Mouse (Mus musculus) spleen, adult 2 months (tissue): ENCODE results near the gene Yif1a. TPM values are rescaled to one million over a fixed set of nuclear protein-coding genes. Genes with fewer than 3 reads are reported as not detected.

Source experiments
- DNase-seq, 2 experiments: peaks; one replicate each; pipeline versions ENCODE4 v3.0.0 to v3.0.0-alpha.2; 2012 to 2021; ENCODE audit warnings: low spot score in 2 of 2, low read depth in 1 of 2
- H3K27ac ChIP-seq: fragments of 200-500 bp; 2 replicates; pipeline ENCODE4 v1.5.1; 2012; ENCODE audit warnings: low read length, inconsistent platforms; ENCODE audit not compliant: insufficient read depth
- H3K27me3 ChIP-seq: fragments of 200-500 bp; 2 replicates; pipeline ENCODE4 v1.6.1; 2012; ENCODE audit warnings: mild to moderate bottlenecking, moderate library complexity, low read length, inconsistent platforms; ENCODE audit not compliant: control insufficient read depth, insufficient read depth
- H3K36me3 ChIP-seq: fragments of 200-500 bp; 2 replicates; pipeline ENCODE4 v1.6.1; 2012; ENCODE audit warnings: mild to moderate bottlenecking, low read length, inconsistent platforms; ENCODE audit not compliant: control insufficient read depth, insufficient read depth
- H3K4me1 ChIP-seq: fragments of 200-500 bp; 2 replicates; pipeline ENCODE4 v1.6.1; 2011; ENCODE audit warnings: inconsistent platforms; ENCODE audit not compliant: control insufficient read depth, insufficient read depth, insufficient read length
- H3K4me3 ChIP-seq: fragments of 200-500 bp; 2 replicates; pipeline ENCODE4 v1.5.1; 2011; ENCODE audit warnings: mild to moderate bottlenecking, inconsistent platforms; ENCODE audit not compliant: insufficient read depth, insufficient read length; ENCODE audit errors: extremely low read depth
- CTCF ChIP-seq: fragments of 200-500 bp; IDR thresholded peaks from 2 replicates; pipeline ENCODE4 v1.5.1; 2011; ENCODE audit warnings: mild to moderate bottlenecking, inconsistent platforms; ENCODE audit not compliant: insufficient read depth, insufficient read length, insufficient replicate concordance; ENCODE audit errors: extremely low read depth
- POLR2A ChIP-seq: fragments of 200-500 bp; IDR thresholded peaks from 2 replicates; pipeline ENCODE4 v1.6.1; 2011; ENCODE audit warnings: low read depth, low read length, inconsistent platforms
- WGBS: fragments of 180-500 bp; shearing (Covaris S2); methylation state at CpG from one replicate; pipeline ENCODE4 v1.1.7; 2018; 5-methylcytosine and 5-hydroxymethylcytosine counted together
- polyA plus RNA-seq: library from polyadenylated mRNA; depleted of rRNA; stranded (reverse); fragments of >200 nt; gene quantifications from 2 replicates; pipeline ENCODE4 v1.2.3, GENCODE M21; 2012

Gene Yif1a
- polyA plus RNA-seq, 1 experiment = 60.5 TPM

DNA sequence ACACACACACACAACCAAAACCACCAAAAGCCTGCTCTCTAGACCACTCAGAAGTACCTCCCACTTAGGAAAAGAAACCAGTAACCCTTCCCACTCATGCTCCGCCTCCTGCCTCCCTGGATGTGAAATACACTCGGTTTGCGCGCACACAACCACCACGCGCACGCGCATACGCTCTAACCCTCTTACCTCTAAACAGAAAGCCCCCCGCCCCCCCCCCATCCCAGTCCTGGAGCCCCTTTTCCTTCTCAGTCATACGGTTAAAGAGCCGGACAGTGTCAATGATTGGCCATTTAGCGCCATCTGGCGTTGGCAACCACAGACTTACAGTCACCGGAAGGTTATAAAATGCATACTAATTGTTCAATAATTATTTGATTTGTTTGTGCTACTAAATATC is 15.3 kb upstream of the Yif1a start:
- peak in 1 of 2 experiments; percentile 46 for DNase-seq
- H3K4me3 ChIP-seq = peak overlapping the region; percentile 28; the same call in 1 of the 2 replicates
- H3K4me1 ChIP-seq = peaks cover 4% of the 10 kb centered on the region
- H3K27ac ChIP-seq = no peak overlapping the region
- TF ChIP-seq POLR2A (no peak), CTCF (peak; percentile 50; the same call in 1 of the 2 replicates)
- 4% methylated on average over 15 of the region's 15 CpGs for WGBS
- H3K36me3 ChIP-seq = no peaks in the 10 kb centered on the region
- peaks cover 5% of the 10 kb centered on the region for H3K27me3 ChIP-seq

- no peaks in the 10 kb centered on the region; the same call in 1 of the 2 replicates for H3K4me1 ChIP-seq
- no peak for DNase-seq
- no peak overlapping the region for H3K4me3 ChIP-seq
- no peak overlapping the region for H3K27ac ChIP-seq
- H3K27me3 ChIP-seq = peaks cover 1% of the 10 kb centered on the region; the same call in 1 of the 2 replicates
- no peaks in the 10 kb centered on the region for H3K36me3 ChIP-seq
- 35% methylated on average over 5 of the region's 5 CpGs for WGBS
- TF ChIP-seq CTCF (no peak), POLR2A (no peak)
Measured at GRCm38 (mm10) chr19:5073518-5073917, 14.8 kb upstream of the Yif1a start.

- Histone ChIP-seq H3K4me1 (no peaks in the 10 kb centered on the region), H3K27ac (no peak overlapping the region), H3K36me3 (no peaks in the 10 kb centered on the region), H3K4me3 (no peak overlapping the region), H3K27me3 (peaks cover 2% of the 10 kb centered on the region; the same call in 1 of the 2 replicates)
- WGBS = 92% methylated on average over 1 of the region's 1 CpGs
- TF ChIP-seq POLR2A (no peak), CTCF (no peak)
- no peak for DNase-seq
Measured at GRCm38 (mm10) chr19:5079279-5079678, 9.1 kb upstream of the Yif1a start.

GRCm38 (mm10) chr19:5082005-5082404 is 6.3 kb upstream of the Yif1a start:
- TF ChIP-seq POLR2A (no peak), CTCF (no peak)
- DNase-seq = no peak
- Histone ChIP-seq H3K4me1 (peaks cover 5% of the 10 kb centered on the region), H3K4me3 (no peak overlapping the region), H3K27me3 (peaks cover 12% of the 10 kb centered on the region), H3K36me3 (no peaks in the 10 kb centered on the region), H3K27ac (no peak overlapping the region)
- 64% methylated on average over 18 of the region's 18 CpGs for WGBS

- Histone ChIP-seq H3K4me3 (no peak overlapping the region), H3K36me3 (no peaks in the 10 kb centered on the region), H3K4me1 (peaks cover 9% of the 10 kb centered on the region), H3K27me3 (peaks cover 12% of the 10 kb centered on the region), H3K27ac (no peak overlapping the region)
- 78% methylated on average over 24 of the region's 24 CpGs for WGBS
- TF ChIP-seq POLR2A (no peak), CTCF (no peak)
- no peak for DNase-seq
Measured at GRCm38 (mm10) chr19:5082596-5082995, 5.7 kb upstream of the Yif1a start.

DNA sequence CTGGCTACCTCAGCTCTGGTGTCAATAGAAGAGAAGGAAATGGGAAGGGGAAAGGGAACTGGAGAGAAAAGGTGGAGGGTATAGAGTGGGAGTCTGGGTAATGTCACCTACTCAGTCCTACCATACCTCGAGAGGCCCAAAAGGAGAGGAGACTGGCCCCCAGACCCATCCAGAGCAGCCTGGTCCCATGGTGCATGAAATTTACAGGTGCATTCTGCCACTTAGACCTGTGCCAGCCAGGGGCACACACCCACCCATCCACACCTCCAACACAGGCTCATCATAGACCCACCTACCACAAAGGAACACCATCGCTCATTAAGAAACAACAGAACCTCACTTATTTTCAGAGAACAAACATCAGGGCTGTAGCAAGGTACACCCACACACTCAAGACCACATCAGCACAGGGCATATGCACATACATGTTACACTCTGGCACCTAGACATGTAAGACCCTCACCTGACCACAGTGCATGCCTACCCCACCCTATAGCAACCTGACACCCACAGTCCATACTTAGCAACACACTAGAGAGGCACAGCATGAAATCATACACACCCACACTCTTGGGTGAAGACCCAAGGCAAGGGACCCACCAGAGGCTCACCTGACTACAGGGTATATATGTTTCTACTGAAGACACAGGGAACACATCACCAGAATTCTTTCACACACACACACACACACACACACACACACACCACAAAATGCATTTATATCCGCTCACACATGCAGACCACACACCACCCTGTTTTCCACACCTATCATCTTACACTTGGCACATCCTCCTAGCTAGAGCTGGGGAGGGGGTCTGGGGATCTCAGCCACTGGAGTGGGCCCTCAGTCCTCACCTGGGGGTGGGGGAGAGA is 4.1 kb upstream of the Yif1a start:
- H3K27ac ChIP-seq = no peak overlapping the region
- no peaks in the 10 kb centered on the region for H3K36me3 ChIP-seq
- DNase-seq = no peak
- peaks cover 12% of the 10 kb centered on the region for H3K27me3 ChIP-seq
- 63% methylated on average over 3 of the region's 3 CpGs for WGBS
- peaks cover 10% of the 10 kb centered on the region for H3K4me1 ChIP-seq
- H3K4me3 ChIP-seq = no peak overlapping the region
- TF ChIP-seq CTCF (no peak), POLR2A (no peak)

DNA sequence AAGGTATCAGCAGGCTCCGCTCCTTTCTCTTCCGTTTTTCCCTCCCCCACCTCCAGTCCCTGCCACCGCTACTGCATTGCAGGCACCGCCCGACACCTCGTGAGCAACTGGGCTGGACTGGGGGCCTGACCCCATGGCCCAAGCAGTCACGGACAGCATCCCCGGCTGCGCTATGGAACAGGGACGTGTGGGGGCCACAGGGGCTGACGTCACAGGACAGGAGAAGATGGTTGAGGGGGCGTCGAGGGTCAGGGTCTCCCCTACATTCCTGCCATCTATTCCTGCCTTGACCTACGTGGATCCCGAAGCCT is 3.5 kb upstream of the Yif1a start:
- no peak overlapping the region for H3K27ac ChIP-seq
- H3K36me3 ChIP-seq = no peaks in the 10 kb centered on the region
- no peak for DNase-seq
- WGBS = 12% methylated on average over 15 of the region's 15 CpGs
- peaks cover 10% of the 10 kb centered on the region for H3K4me1 ChIP-seq
- TF ChIP-seq CTCF = no peak
- no peak for TF ChIP-seq POLR2A
- peak overlapping the region; percentile 38; the same call in 1 of the 2 replicates for H3K4me3 ChIP-seq
- peaks cover 12% of the 10 kb centered on the region for H3K27me3 ChIP-seq
